Mouse (Mus musculus) fat pad, adult 2 months (tissue): Measurements from ENCODE around the gene 2510039O18Rik.

ENCODE experiments used
- DNase-seq: peaks from one replicate; pipeline ENCODE4 v3.0.0-alpha.2; 2011; ENCODE audit warnings: low read depth, low spot score; ENCODE audit errors: extremely low read depth

2510039O18Rik gene

DNA sequence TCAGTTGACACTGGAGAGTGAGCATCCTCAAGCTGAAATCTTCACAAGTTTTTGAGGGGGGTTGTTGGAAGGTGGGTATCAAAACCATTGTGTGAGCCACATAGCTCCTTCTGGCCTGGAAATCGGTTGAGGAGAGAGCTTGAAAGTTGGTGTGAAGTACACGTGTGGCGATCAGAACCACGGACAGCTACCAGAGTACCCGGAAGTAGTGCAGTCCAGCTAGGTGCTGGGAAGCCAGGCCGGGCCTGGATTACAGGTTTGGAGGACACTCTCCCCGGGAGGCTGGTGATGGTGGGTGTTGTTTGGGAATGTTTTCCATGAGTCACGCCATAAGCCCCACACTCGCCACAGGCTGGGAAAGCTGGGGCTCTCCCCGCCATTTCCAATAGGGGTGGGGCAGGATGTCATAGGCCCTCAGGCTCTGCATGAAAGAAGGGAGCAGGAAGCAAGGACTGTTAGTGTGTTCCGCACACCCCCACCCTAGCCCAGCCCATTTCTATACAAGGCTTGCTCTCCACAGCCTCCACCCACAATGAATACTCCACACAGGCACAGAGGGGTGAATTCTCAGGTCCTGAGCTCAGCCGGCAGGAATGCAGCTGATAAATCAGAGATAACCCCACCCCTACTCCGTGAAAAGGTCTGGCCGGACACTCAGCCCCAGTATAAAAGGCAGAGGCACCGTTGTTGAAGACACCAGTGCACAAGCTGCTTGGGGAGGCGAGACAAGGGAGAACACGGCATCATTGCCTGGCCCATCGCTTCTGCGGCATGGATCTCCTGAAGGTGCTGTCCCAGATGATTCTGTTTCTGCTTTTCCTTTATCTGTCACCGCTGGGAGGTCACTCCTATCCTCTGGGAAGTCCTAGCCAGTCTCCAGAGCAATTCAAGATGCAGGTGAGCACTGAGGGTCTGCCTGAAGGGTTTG is 44.8 kb downstream of the 2510039O18Rik start, which contains the start of gene Nppb:
Nppb (plus strand) TSS at position 584 of the 928 bp plus-strand sequence.
- DNase-seq, result no peak

- DNase-seq, result no peak
These were observed 52.9 kb downstream of the 2510039O18Rik start for GRCm38 (mm10) chr4:147993571-147994095.

GRCm38 (mm10) chr4:147995311-147995710 is 54.6 kb downstream of the 2510039O18Rik start:
- no peak for DNase-seq
